Mouse (Mus musculus) C2C12 (cell line): ENCODE results near the gene Slc50a1.

ENCODE experiments used
- CTCF ChIP-seq: IDR thresholded peaks from one replicate; pipeline ENCODE4 v1.5.1; 2011; ENCODE audit not compliant: control insufficient read depth, insufficient read depth, insufficient read length
- MAX ChIP-seq: IDR thresholded peaks from one replicate; pipeline ENCODE4 v1.6.1; 2011; ENCODE audit warnings: mild to moderate bottlenecking, control low read depth
- MYOD1 ChIP-seq: IDR thresholded peaks from one replicate; pipeline ENCODE4 v1.6.1; 2011; ENCODE audit warnings: low read depth; ENCODE audit not compliant: control insufficient read depth, insufficient read length
- USF1 ChIP-seq: IDR thresholded peaks from one replicate; pipeline ENCODE4 v1.6.1; 2011; ENCODE audit warnings: low read depth, mild to moderate bottlenecking, control low read depth, moderate library complexity

GRCm38 (mm10) chr3:89317246-89317645, 46.9 kb upstream of the Slc50a1 start:
- TF ChIP-seq MAX (no peak), CTCF (no peak), MYOD1 (no peak), USF1 (no peak)
